Mouse (Mus musculus): ENCODE data around the gene Kcnv2.

DNA sequence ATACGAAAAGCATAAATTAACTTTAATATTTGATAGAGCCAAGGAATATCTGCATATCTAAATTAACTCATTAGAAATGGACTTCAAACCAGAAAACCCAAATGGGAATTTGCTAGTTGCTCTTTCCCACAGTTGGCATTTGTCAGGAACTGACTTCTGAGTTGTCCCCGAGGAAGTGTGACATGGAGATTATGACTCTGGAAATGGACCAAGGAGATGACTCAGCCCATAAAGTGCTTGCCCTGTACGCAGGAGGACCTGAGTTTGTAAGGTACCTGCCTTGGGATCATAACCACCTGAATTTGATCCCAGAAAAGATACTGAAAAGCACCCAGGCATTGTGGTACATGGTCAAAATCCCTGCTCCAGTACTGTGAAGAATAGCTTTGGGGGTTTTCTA lies 11.1 kb upstream of the Kcnv2 start:
- no peak for TF ChIP-seq CTCF (IDR thresholded peaks at IDR 0.05; ENCODE audit: borderline replicate concordance, control insufficient read depth, extremely low read depth, insufficient read depth, low read length, poor library complexity)
- TF ChIP-seq POLR2A (IDR thresholded peaks at IDR 0.05; ENCODE audit: control insufficient read depth, extremely low read depth, insufficient read depth, low read length, poor library complexity), result no peak
